Mouse (Mus musculus): ENCODE measurements at regions not wholly inside any gene's neighbourhood (a gene's known extent, or its start where the extent isn't known, plus 50 kb on each side); places are given as distances from the start of the nearest gene placed in this dataset.

DNA sequence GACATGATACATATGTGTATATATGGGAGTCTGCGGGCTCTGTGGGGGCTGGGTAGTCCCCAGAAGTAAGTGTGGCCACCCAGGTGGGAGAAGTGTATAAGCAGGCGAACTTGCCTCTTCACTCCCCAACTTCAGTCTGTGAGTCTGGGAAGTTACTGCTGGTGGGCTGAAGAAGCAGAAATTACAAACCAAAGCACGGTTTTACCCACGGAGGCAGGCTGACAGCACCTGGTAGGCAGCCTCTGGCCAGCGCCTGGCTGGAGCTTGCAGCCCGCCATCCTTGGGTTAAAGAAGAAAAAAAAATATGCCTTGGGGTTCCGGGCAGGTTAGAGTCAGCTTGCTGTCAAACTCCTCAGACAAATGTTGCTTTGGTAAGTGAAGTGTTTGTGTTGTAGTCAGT is 131.9 kb upstream of the Ubr2 start:
- H3K36me3 ChIP-seq (replicated peaks): no peaks in the 10 kb centered on the region
- no peak for DNase-seq (ENCODE audit: low spot score)

GRCm38 (mm10) chr17:47141843-47142215 is 131.5 kb upstream of the Ubr2 start:
- ATAC-seq (ENCODE audit: extremely low read depth, insufficient number of reproducible peaks, low FRiP score, poor library complexity, severe bottlenecking) (no peak), DNase-seq (ENCODE audit: low spot score) (no peak)
- Histone ChIP-seq H3K27me3 (ENCODE audit: insufficient read depth, low read length) (peaks cover 36% of the 10 kb centered on the region), H3K36me3 (replicated peaks) (no peaks in the 10 kb centered on the region), H3K4me1 (ENCODE audit: insufficient read depth, low read depth, low read length) (no peaks in the 10 kb centered on the region), H3K4me3 (ENCODE audit: low read depth, low read length) (no peak overlapping the region), H3K9me3 (replicated peaks) (no peaks in the 10 kb centered on the region)
- TF ChIP-seq POLR2AphosphoS5 (IDR thresholded peaks at IDR 0.05; ENCODE audit: insufficient replicate concordance, low read depth, low read length) (no peak), TAL1 (conservative IDR thresholded peaks at IDR 0.05; ENCODE audit: low read depth, low read length) (no peak), CTCF (IDR thresholded peaks at IDR 0.05; ENCODE audit: low read depth, low read length) (no peak), GATA2 (IDR thresholded peaks at IDR 0.05; ENCODE audit: borderline replicate concordance, low read depth, low read length) (no peak), GATA1 (IDR thresholded peaks at IDR 0.05; ENCODE audit: borderline replicate concordance, low read length) (no peak)

More for the DNA sequence above, 131.9 kb upstream of the Ubr2 start:
- H3K4me1 ChIP-seq (ENCODE audit: insufficient read depth, low read depth, low read length): no peaks in the 10 kb centered on the region
- ATAC-seq (ENCODE audit: extremely low read depth, insufficient number of reproducible peaks, low FRiP score, poor library complexity, severe bottlenecking): no peak
- peaks cover 36% of the 10 kb centered on the region for H3K27me3 ChIP-seq (ENCODE audit: insufficient read depth, low read length)
- no peak overlapping the region for H3K4me3 ChIP-seq (ENCODE audit: low read depth, low read length)
- H3K9me3 ChIP-seq (replicated peaks): no peaks in the 10 kb centered on the region
- TF ChIP-seq CTCF (IDR thresholded peaks at IDR 0.05; ENCODE audit: low read depth, low read length) (no peak), GATA2 (IDR thresholded peaks at IDR 0.05; ENCODE audit: borderline replicate concordance, low read depth, low read length) (no peak), GATA1 (IDR thresholded peaks at IDR 0.05; ENCODE audit: borderline replicate concordance, low read length) (no peak), TAL1 (conservative IDR thresholded peaks at IDR 0.05; ENCODE audit: low read depth, low read length) (no peak)

DNA sequence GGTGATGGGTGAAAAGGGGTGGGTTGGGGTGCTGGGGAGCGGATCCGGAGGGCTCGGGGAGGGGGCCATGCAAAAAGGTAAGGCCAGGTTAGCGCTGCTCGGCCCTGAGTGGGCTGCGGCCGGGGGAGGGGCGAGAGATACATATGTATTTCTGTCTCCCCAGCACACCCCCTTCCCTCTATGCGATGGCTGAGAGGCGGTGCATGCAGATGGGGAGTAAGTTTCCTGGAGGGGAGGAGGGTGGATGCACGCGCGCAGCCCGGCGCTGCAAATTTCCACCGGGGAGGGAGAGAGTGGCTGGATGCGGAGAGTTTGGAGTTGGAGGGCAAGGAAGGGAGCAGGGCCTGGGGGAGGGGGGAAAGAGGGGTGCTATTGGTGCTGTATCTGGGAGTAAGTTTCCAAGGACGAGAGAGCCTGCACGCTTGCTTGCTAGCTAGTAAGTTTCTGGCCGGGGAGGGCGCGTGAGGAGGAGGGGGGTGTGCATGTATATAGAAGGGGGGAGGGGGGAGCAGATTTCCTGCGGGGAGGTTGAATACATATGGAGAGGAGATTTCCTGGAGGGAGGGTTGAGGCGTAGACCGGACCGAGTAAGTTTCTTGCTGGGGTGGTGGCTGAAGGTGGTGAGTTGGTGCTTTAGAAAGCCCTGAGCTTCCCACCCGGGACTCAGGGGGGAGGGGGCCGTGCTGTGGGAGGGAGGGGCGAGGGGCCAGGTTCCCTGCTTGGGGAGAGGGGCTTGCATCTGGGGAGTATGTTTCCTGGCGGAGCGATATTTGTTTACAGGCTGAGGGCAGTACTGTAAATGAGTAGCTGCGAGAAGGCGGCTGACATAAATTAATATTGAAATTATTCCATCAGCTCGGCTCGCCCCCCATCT is 130.8 kb upstream of the Ubr2 start:
- DNase-seq (ENCODE audit: low spot score) (no peak), ATAC-seq (ENCODE audit: extremely low read depth, insufficient number of reproducible peaks, low FRiP score, poor library complexity, severe bottlenecking) (no peak)
- H3K4me3 ChIP-seq (ENCODE audit: low read depth, low read length): no peak overlapping the region
- H3K36me3 ChIP-seq (replicated peaks): no peaks in the 10 kb centered on the region
- no peaks in the 10 kb centered on the region for H3K9me3 ChIP-seq (replicated peaks)
- TF ChIP-seq CTCF (IDR thresholded peaks at IDR 0.05; ENCODE audit: low read depth, low read length) (no peak), TAL1 (conservative IDR thresholded peaks at IDR 0.05; ENCODE audit: low read depth, low read length) (no peak), GATA1 (IDR thresholded peaks at IDR 0.05; ENCODE audit: borderline replicate concordance, low read length) (no peak)
- H3K4me1 ChIP-seq (ENCODE audit: insufficient read depth, low read depth, low read length): no peaks in the 10 kb centered on the region
- H3K27me3 ChIP-seq (ENCODE audit: insufficient read depth, low read length): peaks cover 36% of the 10 kb centered on the region

GRCm38 (mm10) chr17:47140241-47140968 is 130.0 kb upstream of the Ubr2 start:
- DNase-seq (ENCODE audit: low spot score) (no peak), ATAC-seq (ENCODE audit: extremely low read depth, insufficient number of reproducible peaks, low FRiP score, poor library complexity, severe bottlenecking) (no peak)
- peaks cover 34% of the 10 kb centered on the region for H3K27me3 ChIP-seq (ENCODE audit: insufficient read depth, low read length)
- no peaks in the 10 kb centered on the region for H3K36me3 ChIP-seq (replicated peaks)
- H3K9me3 ChIP-seq (replicated peaks): no peaks in the 10 kb centered on the region
- TF ChIP-seq CTCF (IDR thresholded peaks at IDR 0.05; ENCODE audit: low read depth, low read length) (no peak), GATA1 (IDR thresholded peaks at IDR 0.05; ENCODE audit: borderline replicate concordance, low read length) (no peak), GATA2 (IDR thresholded peaks at IDR 0.05; ENCODE audit: borderline replicate concordance, low read depth, low read length) (no peak), TAL1 (conservative IDR thresholded peaks at IDR 0.05; ENCODE audit: low read depth, low read length) (no peak), POLR2AphosphoS5 (IDR thresholded peaks at IDR 0.05; ENCODE audit: insufficient replicate concordance, low read depth, low read length) (no peak)
- no peaks in the 10 kb centered on the region for H3K4me1 ChIP-seq (ENCODE audit: insufficient read depth, low read depth, low read length)
- no peak overlapping the region for H3K4me3 ChIP-seq (ENCODE audit: low read depth, low read length)

GRCm38 (mm10) chr17:47139730-47140231 is 129.4 kb upstream of the Ubr2 start:
- H3K4me3 ChIP-seq (ENCODE audit: low read depth, low read length): no peak overlapping the region
- H3K27me3 ChIP-seq (ENCODE audit: insufficient read depth, low read length): peaks cover 34% of the 10 kb centered on the region
- DNase-seq (ENCODE audit: low spot score) (no peak), ATAC-seq (ENCODE audit: extremely low read depth, insufficient number of reproducible peaks, low FRiP score, poor library complexity, severe bottlenecking) (no peak)
- H3K9me3 ChIP-seq (replicated peaks): no peaks in the 10 kb centered on the region
- TF ChIP-seq POLR2AphosphoS5 (IDR thresholded peaks at IDR 0.05; ENCODE audit: insufficient replicate concordance, low read depth, low read length) (no peak), GATA2 (IDR thresholded peaks at IDR 0.05; ENCODE audit: borderline replicate concordance, low read depth, low read length) (no peak)
- H3K36me3 ChIP-seq (replicated peaks): no peaks in the 10 kb centered on the region
- no peaks in the 10 kb centered on the region for H3K4me1 ChIP-seq (ENCODE audit: insufficient read depth, low read depth, low read length)

GRCm38 (mm10) chr17:47139171-47139617 is 128.8 kb upstream of the Ubr2 start:
- DNase-seq (ENCODE audit: low spot score) (no peak), ATAC-seq (ENCODE audit: extremely low read depth, insufficient number of reproducible peaks, low FRiP score, poor library complexity, severe bottlenecking) (no peak)
- H3K27me3 ChIP-seq (ENCODE audit: insufficient read depth, low read length): peaks cover 34% of the 10 kb centered on the region
- no peaks in the 10 kb centered on the region for H3K9me3 ChIP-seq (replicated peaks)
- TF ChIP-seq POLR2AphosphoS5 (IDR thresholded peaks at IDR 0.05; ENCODE audit: insufficient replicate concordance, low read depth, low read length) (no peak), TAL1 (conservative IDR thresholded peaks at IDR 0.05; ENCODE audit: low read depth, low read length) (no peak), CTCF (IDR thresholded peaks at IDR 0.05; ENCODE audit: low read depth, low read length) (no peak)
- no peaks in the 10 kb centered on the region for H3K36me3 ChIP-seq (replicated peaks)
- no peak overlapping the region for H3K4me3 ChIP-seq (ENCODE audit: low read depth, low read length)
- no peaks in the 10 kb centered on the region for H3K4me1 ChIP-seq (ENCODE audit: insufficient read depth, low read depth, low read length)
